Mouse (Mus musculus): ENCODE data around the gene Tex19.2.

Gene Tex19.2

GRCm38 (mm10) chr11:121118577-121118976, at the start of gene Tex19.2:
TSS of gene Tex19.2 (minus strand) at chr11:121118677.
- DNase-seq (ENCODE audit: low spot score): no peak

- no peak for DNase-seq (ENCODE audit: low spot score)
Observed at GRCm38 (mm10) chr11:121163751-121164150, 45.3 kb upstream of the Tex19.2 start.

- no peak for DNase-seq (ENCODE audit: low spot score)
Observed at GRCm38 (mm10) chr11:121160636-121161346, 42.3 kb upstream of the Tex19.2 start.

- no peak for DNase-seq (ENCODE audit: low spot score)
Observed at GRCm38 (mm10) chr11:121159971-121160370, 41.5 kb upstream of the Tex19.2 start, which contains the start of gene Uts2r. TSS of gene Uts2r (plus strand) at chr11:121160271.

GRCm38 (mm10) chr11:121156411-121156891, 38.0 kb upstream of the Tex19.2 start:
- DNase-seq (ENCODE audit: low spot score): no peak

- DNase-seq (ENCODE audit: low spot score): no peak
Observed at GRCm38 (mm10) chr11:121154203-121154602, 35.7 kb upstream of the Tex19.2 start.

- DNase-seq (ENCODE audit: low spot score): no peak
Observed at GRCm38 (mm10) chr11:121148193-121148592, 29.7 kb upstream of the Tex19.2 start.

- DNase-seq (ENCODE audit: low spot score): no peak
Observed at GRCm38 (mm10) chr11:121145865-121146264, 27.4 kb upstream of the Tex19.2 start, which contains the start of gene Tex19.1. TSS of gene Tex19.1 (plus strand) at chr11:121146143.

GRCm38 (mm10) chr11:121143325-121144015, 25.0 kb upstream of the Tex19.2 start:
- DNase-seq (ENCODE audit: low spot score): no peak

GRCm38 (mm10) chr11:121138732-121139131, 20.3 kb upstream of the Tex19.2 start:
- DNase-seq (ENCODE audit: low spot score): no peak

GRCm38 (mm10) chr11:121137682-121138081, 19.2 kb upstream of the Tex19.2 start:
- no peak for DNase-seq (ENCODE audit: low spot score)

- DNase-seq (ENCODE audit: low spot score): no peak
Observed at GRCm38 (mm10) chr11:121134600-121134999, 16.1 kb upstream of the Tex19.2 start.

GRCm38 (mm10) chr11:121129616-121130015, 11.1 kb upstream of the Tex19.2 start:
- no peak for DNase-seq (ENCODE audit: low spot score)

- DNase-seq (ENCODE audit: low spot score): no peak
Observed at GRCm38 (mm10) chr11:121127441-121127840, 9.0 kb upstream of the Tex19.2 start.

- DNase-seq (ENCODE audit: low spot score): no peak
Observed at GRCm38 (mm10) chr11:121126395-121126794, 7.9 kb upstream of the Tex19.2 start.

- DNase-seq (ENCODE audit: low spot score): no peak
Observed at GRCm38 (mm10) chr11:121125522-121126172, 7.2 kb upstream of the Tex19.2 start.

GRCm38 (mm10) chr11:121123438-121123837, 5.0 kb upstream of the Tex19.2 start:
- no peak for DNase-seq (ENCODE audit: low spot score)

GRCm38 (mm10) chr11:121122024-121122670, 3.7 kb upstream of the Tex19.2 start:
- no peak for DNase-seq (ENCODE audit: low spot score)

GRCm38 (mm10) chr11:121121151-121121550, 2.7 kb upstream of the Tex19.2 start:
- no peak for DNase-seq (ENCODE audit: low spot score)

- no peak for DNase-seq (ENCODE audit: low spot score)
Observed at GRCm38 (mm10) chr11:121118106-121118505, 371 bp downstream of the Tex19.2 start.

- no peak for DNase-seq (ENCODE audit: low spot score)
Observed at GRCm38 (mm10) chr11:121112091-121112775, 6.2 kb downstream of the Tex19.2 start.

- DNase-seq (ENCODE audit: low spot score): no peak
Observed at GRCm38 (mm10) chr11:121111601-121112000, 6.9 kb downstream of the Tex19.2 start.

All from urinary bladder, postnatal 25 days (tissue).